Mouse (Mus musculus): ENCODE measurements around the gene Col9a1. TPM values are rescaled to one million over a fixed set of nuclear protein-coding genes. Genes with fewer than 3 reads are reported as not detected.

Gene Col9a1
- polyA plus RNA-seq, 1 experiment, result not detected

DNA sequence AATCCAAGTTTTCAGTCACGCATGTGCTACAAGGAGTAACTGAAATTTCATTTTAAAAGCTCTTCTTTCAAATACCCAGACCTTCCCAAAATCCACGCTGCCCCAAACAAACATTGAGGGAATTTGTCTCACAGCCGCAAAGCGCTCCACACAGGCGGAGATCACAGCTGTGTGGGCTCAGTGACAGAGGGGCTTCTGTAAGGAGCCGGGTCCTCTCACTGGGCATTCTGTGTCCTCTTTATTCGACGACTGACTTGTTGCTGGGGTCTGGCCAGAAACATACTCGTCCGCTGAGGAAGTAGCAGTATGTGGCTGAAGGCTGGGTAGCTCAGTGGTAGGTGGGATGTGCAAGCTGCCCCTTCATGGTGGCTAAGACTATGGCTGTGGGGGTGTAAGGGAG is 67.5 kb downstream of the Col9a1 start:
- TF ChIP-seq GATA1 (IDR thresholded peaks at IDR 0.05; ENCODE audit: low read length), result no peak

DNA sequence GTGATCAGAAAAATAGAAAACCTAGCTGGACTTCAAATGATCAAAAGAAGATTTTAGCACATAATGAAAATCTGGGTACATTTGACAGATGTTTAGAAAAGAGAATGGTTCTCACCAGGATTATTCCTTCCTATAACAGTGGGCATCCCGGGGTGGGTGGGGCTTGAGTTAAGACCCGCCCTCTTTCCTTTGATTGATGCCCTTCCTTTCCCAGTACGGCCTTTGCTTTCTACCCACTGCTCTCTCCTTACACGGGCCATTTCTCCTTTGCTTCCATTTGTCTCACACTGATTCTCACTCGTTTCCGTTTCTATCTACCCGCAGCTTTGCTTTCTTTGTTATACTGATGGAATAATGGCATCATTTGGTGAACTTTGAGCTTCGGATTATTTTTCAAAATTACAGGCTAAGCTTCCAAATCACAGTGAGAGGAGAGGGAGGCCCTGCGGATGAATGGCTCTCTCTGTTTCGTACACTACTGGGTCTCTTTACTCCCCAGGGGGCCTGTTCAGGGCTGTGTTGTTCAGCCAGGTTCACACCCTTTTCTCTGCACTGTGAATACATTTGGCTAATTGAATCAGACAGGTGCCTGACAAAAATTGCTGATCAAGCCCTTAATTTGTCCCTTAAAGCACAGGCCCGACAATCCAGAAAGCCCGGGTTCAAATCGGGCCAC is 68.4 kb downstream of the Col9a1 start:
- no peak for TF ChIP-seq GATA1 (IDR thresholded peaks at IDR 0.05; ENCODE audit: low read length)

- no peak for TF ChIP-seq GATA1 (IDR thresholded peaks at IDR 0.05; ENCODE audit: low read length)
Observed at GRCm38 (mm10) chr1:24248294-24249104, 71.1 kb downstream of the Col9a1 start.

GRCm38 (mm10) chr1:24249105-24249664 is 71.8 kb downstream of the Col9a1 start:
- no peak for TF ChIP-seq GATA1 (IDR thresholded peaks at IDR 0.05; ENCODE audit: low read length)

DNA sequence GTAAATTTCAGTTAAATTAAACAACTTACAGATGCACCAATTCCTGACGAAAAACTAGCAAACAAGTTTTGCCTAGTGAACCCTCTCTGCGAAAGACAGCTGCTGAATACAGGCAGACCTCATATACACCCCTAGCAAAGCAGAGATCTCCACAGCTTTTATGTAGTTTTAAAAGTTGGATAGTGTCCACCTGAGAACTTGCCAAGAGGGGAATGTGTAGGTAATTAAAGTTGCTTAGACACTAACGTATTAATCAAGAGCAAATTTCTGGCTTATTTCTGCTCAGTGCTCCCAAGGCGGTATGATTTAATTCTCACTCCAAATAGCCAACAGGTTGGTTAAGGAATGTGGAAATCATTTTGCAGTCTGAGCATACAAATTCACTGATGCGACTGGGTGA is 80.6 kb downstream of the Col9a1 start:
- TF ChIP-seq GATA1 (IDR thresholded peaks at IDR 0.05; ENCODE audit: low read length), result no peak

DNA sequence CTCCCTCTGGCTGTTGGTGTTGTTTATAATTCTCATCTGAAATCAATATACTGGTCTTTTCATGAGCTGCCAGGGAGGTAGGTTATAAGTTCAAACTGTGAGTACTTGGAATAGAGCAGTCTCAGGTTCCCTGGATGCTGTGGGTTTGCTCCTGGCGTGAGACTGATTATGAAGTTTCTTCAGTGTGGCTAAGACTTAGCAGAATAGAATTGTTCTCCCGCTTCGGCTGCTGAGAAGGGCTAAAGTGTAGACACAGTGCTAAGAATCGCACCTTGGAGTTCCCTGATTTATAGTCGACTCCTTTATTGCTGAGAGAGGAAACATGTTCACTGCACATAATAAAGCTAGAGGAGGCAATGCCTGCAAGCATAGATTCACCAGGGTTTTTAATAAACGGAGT is 82.0 kb downstream of the Col9a1 start:
- no peak for TF ChIP-seq GATA1 (IDR thresholded peaks at IDR 0.05; ENCODE audit: low read length)

GRCm38 (mm10) chr1:24261181-24261580 is 83.8 kb downstream of the Col9a1 start:
- TF ChIP-seq GATA1 (IDR thresholded peaks at IDR 0.05; ENCODE audit: low read length), result no peak

GRCm38 (mm10) chr1:24267022-24267421 is 89.6 kb downstream of the Col9a1 start:
- no peak for TF ChIP-seq GATA1 (IDR thresholded peaks at IDR 0.05; ENCODE audit: low read length)

DNA sequence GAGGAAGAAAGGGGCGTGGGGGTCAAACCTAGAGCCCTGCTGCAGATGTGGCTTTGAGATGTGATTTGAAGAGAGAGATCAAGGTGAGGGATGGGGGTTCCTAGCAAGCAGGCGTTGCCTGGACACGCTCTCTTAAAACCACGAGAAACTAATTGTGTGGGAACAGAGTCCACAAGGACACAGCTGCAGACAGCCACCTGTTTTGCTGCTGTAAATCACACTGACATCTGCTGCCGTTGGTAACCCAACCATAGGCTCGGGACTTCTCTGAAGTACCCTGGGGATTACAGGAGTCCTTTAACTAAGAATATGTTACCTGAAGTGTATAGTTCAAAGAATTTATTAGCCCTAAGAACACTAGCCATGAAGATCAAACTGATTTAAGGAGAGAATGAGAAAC is 109.0 kb downstream of the Col9a1 start:
- no peak for TF ChIP-seq GATA1 (IDR thresholded peaks at IDR 0.05; ENCODE audit: low read length)

DNA sequence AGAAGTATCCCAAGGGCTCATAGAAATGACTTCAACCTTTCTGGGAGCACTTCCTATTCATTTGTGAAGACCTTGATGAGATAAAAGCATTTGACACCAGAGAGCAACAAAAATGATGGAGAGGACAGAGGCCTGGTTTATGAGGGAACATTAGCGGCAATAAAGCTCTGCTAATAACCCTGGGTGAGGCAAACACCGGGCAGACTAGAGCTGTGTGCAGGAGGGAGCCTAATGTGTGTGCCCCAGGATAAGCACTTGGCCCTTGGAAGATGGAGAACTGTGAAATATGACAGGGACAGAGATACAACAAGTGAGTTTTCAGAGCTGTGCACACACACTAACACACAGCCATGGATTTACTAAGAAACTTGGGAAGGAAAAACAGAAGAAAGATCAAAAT is 115.1 kb downstream of the Col9a1 start:
- no peak for TF ChIP-seq GATA1 (IDR thresholded peaks at IDR 0.05; ENCODE audit: low read length)

GRCm38 (mm10) chr1:24294979-24295942 is 117.9 kb downstream of the Col9a1 start:
- no peak for TF ChIP-seq GATA1 (IDR thresholded peaks at IDR 0.05; ENCODE audit: low read length)

DNA sequence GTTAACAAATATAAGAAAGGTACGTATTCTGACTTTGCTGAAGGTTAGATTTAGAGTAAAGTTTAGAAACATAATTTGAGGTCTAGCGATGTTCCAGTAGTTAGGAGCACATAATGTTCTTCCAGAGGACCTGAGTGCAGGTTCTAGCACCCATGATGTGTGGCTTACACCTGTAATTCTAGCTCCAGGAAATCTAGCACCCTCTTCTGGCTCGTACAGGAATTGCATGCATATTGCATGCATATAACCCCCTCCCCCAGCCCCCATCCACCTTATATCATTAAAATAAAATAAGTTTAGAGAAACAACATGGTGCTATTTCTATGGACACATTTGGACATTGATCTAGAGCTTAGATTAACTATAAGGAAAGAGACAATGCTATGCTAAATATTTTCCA is 123.3 kb downstream of the Col9a1 start:
- TF ChIP-seq GATA1 (IDR thresholded peaks at IDR 0.05; ENCODE audit: low read length), result no peak

Other genes starting within 250 kb of the Col9a1 start
- gene Sdhaf4, start 172.0 kb upstream of the Col9a1 start, polyA plus RNA-seq (2012), result 0.94 and 1.3 TPM in 2 replicates
- gene Fam135a, start 77.3 kb upstream of the Col9a1 start, polyA plus RNA-seq (2012), result not detected in 2 replicates

Measured in G1E-ER4 (cell line).